Mouse (Mus musculus) gastrocnemius, postnatal 14 days (tissue): ENCODE data around the gene Adamts5. TPM values are rescaled to one million over a fixed set of nuclear protein-coding genes. Genes with fewer than 3 reads are reported as not detected.

Source experiments
- DNase-seq: peaks from one replicate; pipeline ENCODE4 v3.0.0; 2021; ENCODE audit warnings: mixed read lengths
- intact Hi-C: fragments of 180-260 bp; cut with DNase I; formaldehyde crosslinking; loops from one replicate; pipeline ENCODE4 v1.15.1; 2025; ENCODE audit warnings: low total_unique reads
- total RNA-seq, 2 experiments: library from RNA; stranded (reverse); gene quantifications; 2 replicates each; pipeline ENCODE4 v1.2.3; 2021

The Adamts5 gene
- total RNA-seq, 2 experiments from 2014 or later, result 10.1 to 10.3 TPM

DNA sequence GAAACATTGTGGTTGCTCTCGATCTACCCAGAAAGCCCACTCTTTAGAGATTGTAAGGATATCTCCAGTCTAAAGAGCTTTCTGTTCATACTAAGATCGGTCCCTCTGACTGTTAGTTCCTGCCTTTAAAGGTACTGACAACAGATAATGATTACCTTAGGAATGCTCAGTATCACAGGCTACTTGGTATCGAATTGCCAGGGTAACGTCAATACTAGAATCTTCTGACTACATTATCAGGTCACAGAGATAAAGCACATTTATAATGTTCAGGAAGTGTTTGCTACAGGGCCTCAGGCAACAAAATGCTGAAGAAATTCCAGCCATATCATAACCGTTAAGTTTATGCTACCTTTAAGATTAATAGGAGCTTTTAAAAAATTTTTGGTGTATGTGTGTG is 47.1 kb downstream of the Adamts5 start:
- intact Hi-C loops, result no loop called here
- DNase-seq, result no peak

DNA sequence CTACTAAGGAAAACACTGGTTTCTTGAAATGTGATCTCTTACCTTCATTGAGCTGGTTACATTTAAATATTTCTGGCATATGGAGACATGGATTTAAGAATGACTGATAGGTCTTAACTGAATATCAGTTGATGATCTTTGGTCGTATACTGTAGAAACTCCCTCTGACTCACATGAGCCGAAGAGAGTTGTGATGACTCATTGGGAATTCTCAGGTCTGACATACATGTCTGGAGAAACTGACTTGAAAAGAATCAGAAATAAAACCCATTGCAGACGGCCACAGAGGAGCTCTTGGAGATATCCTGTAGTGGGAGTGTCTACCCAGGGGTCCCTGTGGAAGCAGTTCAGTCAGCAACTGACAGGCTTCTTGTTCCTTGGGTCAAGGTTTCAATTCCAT is 74.6 kb downstream of the Adamts5 start:
- DNase-seq, result no peak
- intact Hi-C loops, result no loop called here

DNA sequence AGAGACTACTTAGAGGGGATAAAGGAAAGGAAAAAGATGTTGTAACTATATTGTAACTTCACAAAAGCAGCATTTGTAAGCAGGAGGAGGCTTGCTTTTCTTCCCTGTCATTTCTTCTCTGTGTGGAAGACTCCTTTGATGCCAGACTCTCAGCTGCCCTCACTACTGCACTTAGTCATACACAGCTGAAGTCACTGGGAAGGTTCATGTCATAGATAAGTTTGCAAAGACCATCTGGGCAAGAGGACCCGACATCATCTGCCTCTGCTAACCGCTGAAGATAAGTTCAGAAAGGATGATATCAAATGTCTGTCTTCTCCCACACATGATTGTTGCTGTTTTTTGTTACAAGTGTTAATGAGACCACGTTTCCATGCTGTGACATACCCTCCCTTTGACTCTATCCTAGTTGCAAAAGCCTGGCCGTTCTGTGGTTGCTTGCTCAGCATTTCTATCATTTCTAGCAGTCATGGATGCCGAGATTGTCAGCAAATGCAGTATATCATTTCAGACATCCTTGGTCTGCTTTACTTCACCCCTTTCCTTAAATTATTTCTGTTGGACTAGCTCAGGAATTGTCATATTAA is 79.2 kb downstream of the Adamts5 start:
- intact Hi-C loops, result no loop called here
- DNase-seq, result no peak

- no peak for DNase-seq
- intact Hi-C loops, result loop anchor here (10.0 kb wide), 1 partner anchor 1425 kb away; no protein-coding TSS in a partner anchor
Measured at GRCm38 (mm10) chr16:85819808-85820458, 81.7 kb downstream of the Adamts5 start.

DNA sequence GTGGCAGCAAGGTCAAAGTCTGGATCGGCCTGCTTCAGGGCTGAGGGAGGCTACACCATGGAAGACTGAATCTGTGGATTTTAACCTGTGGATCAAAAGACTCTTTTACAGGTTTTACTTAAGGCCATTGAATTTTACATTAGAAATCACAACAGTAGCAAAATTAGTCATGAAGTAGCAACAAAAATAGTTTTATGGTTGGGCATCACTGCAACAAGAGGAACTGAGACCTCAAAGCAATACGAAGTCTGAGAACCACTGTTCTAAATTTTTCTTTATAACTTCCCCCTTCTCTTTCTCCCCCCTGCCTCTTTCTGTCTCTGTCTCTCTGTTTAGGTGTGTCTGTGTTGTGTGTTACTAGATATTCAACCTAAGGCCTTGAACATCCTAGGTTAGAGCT is 87.5 kb downstream of the Adamts5 start:
- no peak for DNase-seq
- intact Hi-C loops, result loop anchor here (10.0 kb wide), 1 partner anchor 1431 kb away; no protein-coding TSS in a partner anchor

DNA sequence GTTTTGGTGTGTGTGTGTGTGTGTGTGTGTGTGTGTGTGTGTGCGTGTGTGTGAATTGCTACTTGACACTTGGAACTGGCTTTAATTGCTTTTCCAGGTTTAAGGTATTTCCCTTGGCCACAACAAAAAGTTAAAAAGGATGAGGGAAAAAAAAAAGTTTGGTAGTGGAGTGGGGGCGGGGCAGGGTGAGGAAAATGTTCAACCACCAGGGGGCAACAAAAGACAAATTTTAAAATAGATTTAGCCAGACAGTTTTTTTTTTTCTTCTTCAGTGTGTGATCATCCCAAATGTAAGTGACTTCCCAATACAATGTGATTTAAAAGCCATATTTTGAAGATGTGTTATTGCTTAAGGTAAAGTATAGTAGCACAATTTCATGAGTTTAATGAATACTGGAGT is 94.0 kb downstream of the Adamts5 start:
- intact Hi-C loops, result loop anchor here (2.0 to 5.0 kb wide), 4 partner anchors 495 to 1075 kb away; no protein-coding TSS in a partner anchor
- DNase-seq, result peak; percentile 52

GRCm38 (mm10) chr16:85807072-85807471 is 94.6 kb downstream of the Adamts5 start:
- intact Hi-C loops, result loop anchor here (5.0 kb wide), 3 partner anchors 615 to 1075 kb away; no protein-coding TSS in a partner anchor
- peak; percentile 50 for DNase-seq

Other genes starting within 250 kb of the Adamts5 start
- 10 to 100 TPM; 12.9 to 13.9 TPM for gene Adamts1, start 98.7 kb downstream of the Adamts5 start, total RNA-seq